Comparison of ENCODE assay signal across 10 mouse cellular contexts in the genomic region with DNA sequence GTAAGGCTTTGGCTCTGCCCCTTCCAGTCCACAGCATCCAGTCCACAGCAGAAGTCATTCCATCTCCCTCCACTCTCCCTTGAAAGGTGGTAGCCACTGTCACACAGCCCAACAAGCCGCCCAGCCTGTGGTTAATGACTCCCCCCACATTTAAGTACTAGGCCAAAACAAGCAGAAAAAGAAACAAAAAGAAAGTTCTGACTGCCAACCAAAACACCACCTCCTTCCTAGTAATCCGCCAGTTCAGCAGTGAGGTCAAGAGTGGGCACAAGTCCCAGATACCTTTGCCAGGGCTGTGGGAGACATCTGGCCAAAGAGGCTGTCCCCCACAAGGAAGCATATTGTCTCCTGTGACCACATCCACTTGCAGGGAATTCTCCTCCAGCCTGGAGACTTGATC. TPM values are rescaled to one million over a fixed set of nuclear protein-coding genes. Genes with fewer than 3 reads are reported as not detected.
DNase-seq lines count a peak whose midpoint lies in the region; ATAC-seq lines count a peak whose summit lies in the region.
"Had no signal": no experiment of that assay in that cellular context is flagged by ENCODE, and none has a peak within 500 bp of the region (broad histone marks: within the 10 kb centered on the region; RNA-seq: fewer than 3 reads in every experiment).

No protein-coding gene starts in this region.

- H3K36me3 ChIP-seq in limb, embryonic 13.5 days, result peaks cover 6% of the 10 kb centered on the region
- no peaks in the 10 kb centered on the region for H3K36me3 ChIP-seq in limb, embryonic 10.5 days
- peaks cover 16% of the 10 kb centered on the region for H3K36me3 ChIP-seq in heart, embryonic 10.5 days

- no peak overlapping the region for H3K9ac ChIP-seq in limb, embryonic 13.5 days
- H3K9ac ChIP-seq: hindbrain, embryonic 14.5 days; liver, postnatal 0 days had no signal

- H3K4me3 ChIP-seq in limb, embryonic 13.5 days, result no peak overlapping the region
- H3K4me3 ChIP-seq in limb, embryonic 10.5 days, result no peak overlapping the region
- no peak overlapping the region for H3K4me3 ChIP-seq in heart, embryonic 10.5 days

- 0 out of 2 replicates have a peak, but pooled peaks have one; percentile 29 for ATAC-seq in limb, embryonic 13.5 days (ENCODE audit: low FRiP score, low read depth)
- ATAC-seq: liver, postnatal 0 days had no signal

- H3K9me3 ChIP-seq in limb, embryonic 13.5 days, result no peaks in the 10 kb centered on the region
- no peaks in the 10 kb centered on the region for H3K9me3 ChIP-seq in limb, embryonic 10.5 days (replicated peaks)
- H3K9me3 ChIP-seq in heart, embryonic 10.5 days, result no peaks in the 10 kb centered on the region

- no peak overlapping the region for H3K4me2 ChIP-seq in limb, embryonic 13.5 days (replicated peaks)
- H3K4me2 ChIP-seq: hindbrain, embryonic 14.5 days had no signal

- WGBS in limb, embryonic 13.5 days, result 52% methylated on average over 2 of the region's 2 CpGs
- WGBS in limb, embryonic 10.5 days, result 94% methylated on average over 2 of the region's 2 CpGs
- WGBS in heart, embryonic 10.5 days, result 67% methylated on average over 2 of the region's 2 CpGs

- peaks cover 47% of the 10 kb centered on the region for H3K4me1 ChIP-seq in limb, embryonic 13.5 days
- peaks cover 31% of the 10 kb centered on the region for H3K4me1 ChIP-seq in limb, embryonic 10.5 days
- H3K4me1 ChIP-seq in heart, embryonic 10.5 days, result peaks cover 67% of the 10 kb centered on the region

- no peak overlapping the region for H3K27ac ChIP-seq in limb, embryonic 13.5 days
- H3K27ac ChIP-seq in limb, embryonic 10.5 days, result no peak overlapping the region
- peak overlapping the region; percentile 57 for H3K27ac ChIP-seq in heart, embryonic 10.5 days
- H3K27ac ChIP-seq: hindbrain, embryonic 14.5 days had no signal

- no peaks in the 10 kb centered on the region for H3K27me3 ChIP-seq in limb, embryonic 13.5 days
- H3K27me3 ChIP-seq in limb, embryonic 10.5 days (ENCODE audit: low read depth, poor library complexity, severe bottlenecking), result no peaks in the 10 kb centered on the region
- no peaks in the 10 kb centered on the region for H3K27me3 ChIP-seq in heart, embryonic 10.5 days (ENCODE audit: insufficient read depth, poor library complexity, severe bottlenecking)

- no peak for DNase-seq in limb, embryonic 10.5 days (ENCODE audit: low spot score)
- DNase-seq in adipocyte (ENCODE audit: low spot score), result peak; percentile 65
- DNase-seq in heart, embryonic 10.5 days (ENCODE audit: low spot score), result no peak
- peak; percentile 42 to 54 for DNase-seq in kidney, postnatal 36 days
- DNase-seq in adrenal gland, adult 8-10 months, result no peak
- DNase-seq in adrenal gland, postnatal 25 days, result no peak
- DNase-seq: liver, postnatal 0 days; thymus, adult 18-20 months had no signal

RNA-seq across cellular contexts. Expression of a gene that starts 10.9 kb away (rescaled TPM):
- polyA plus RNA-seq in limb, embryonic 13.5 days (2015; fragmentation: Nextera tagmentation; extraction: Ambion mirVana), result 41.3 and 45.4 TPM in 2 replicates
- polyA plus RNA-seq in limb, embryonic 10.5 days (2016; fragmentation: Nextera tagmentation; extraction: Ambion mirVana), result 4.9 and 6.3 TPM in 2 replicates
- polyA plus RNA-seq in heart, embryonic 10.5 days (2016; fragmentation: Nextera tagmentation; extraction: Ambion mirVana), result 59.8 and 101 TPM in 2 replicates
- total RNA-seq in adrenal gland, adult 8-10 months (2022), result 10 to 100 TPM; 22.5 to 28.9 (median 24.0) TPM
- 11.5 and 12.6 TPM in 2 replicates for total RNA-seq in adrenal gland, postnatal 25 days (2021)

Comparison
In these comparisons a context has a peak if more than half of its experiments do, and no peak if none do; other contexts are left out.
1. DNase-seq: peak in adipocyte (single experiment) and kidney, postnatal 36 days (2 of 2); none in limb, embryonic 10.5 days (single experiment), heart, embryonic 10.5 days (single experiment), adrenal gland, adult 8-10 months (single experiment) and adrenal gland, postnatal 25 days (single experiment).